Mouse (Mus musculus) c-Kit-positive CD71-positive TER-119-negative erythroid progenitor cells, embryonic 14.5 days (primary cell): ENCODE measurements around the gene Grn.
"Not testable (repeated sequence)": the region's sequence is repeated elsewhere in the genome, so short reads cannot be mapped to it uniquely, and the experiment has no call there.

Source experiments
- DNase-seq: peaks from one replicate; pipeline ENCODE4 v3.0.0-alpha.2; 2013; ENCODE audit warnings: low read depth

Gene Grn

GRCm38 (mm10) chr11:102401898-102402500 lies 28.1 kb upstream of the Grn start:
- no peak for DNase-seq

DNA sequence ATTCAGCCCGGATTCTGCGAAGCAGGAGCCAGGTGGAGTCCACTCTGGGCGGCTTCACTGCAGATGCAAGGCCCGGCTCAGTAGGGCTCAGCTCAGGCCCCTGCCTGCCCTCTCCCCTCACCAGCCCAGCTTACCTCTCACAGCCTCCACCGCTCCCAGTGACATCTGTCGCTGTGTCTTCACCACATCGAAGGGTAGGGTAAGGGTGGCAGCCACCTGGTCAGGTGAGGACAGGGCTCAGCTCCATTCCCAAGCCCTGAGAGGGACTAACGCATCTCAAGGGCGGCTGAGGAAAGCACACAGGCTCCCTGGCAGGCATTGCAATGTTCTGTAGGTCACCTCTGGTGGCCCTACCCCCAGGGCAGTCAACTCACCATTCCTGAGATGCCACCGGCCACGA lies 26.5 kb upstream of the Grn start:
- no peak for DNase-seq

GRCm38 (mm10) chr11:102404161-102405010 lies 25.7 kb upstream of the Grn start:
- DNase-seq: no peak

- no peak for DNase-seq
Observed at GRCm38 (mm10) chr11:102405544-102406285, 24.4 kb upstream of the Grn start.

DNA sequence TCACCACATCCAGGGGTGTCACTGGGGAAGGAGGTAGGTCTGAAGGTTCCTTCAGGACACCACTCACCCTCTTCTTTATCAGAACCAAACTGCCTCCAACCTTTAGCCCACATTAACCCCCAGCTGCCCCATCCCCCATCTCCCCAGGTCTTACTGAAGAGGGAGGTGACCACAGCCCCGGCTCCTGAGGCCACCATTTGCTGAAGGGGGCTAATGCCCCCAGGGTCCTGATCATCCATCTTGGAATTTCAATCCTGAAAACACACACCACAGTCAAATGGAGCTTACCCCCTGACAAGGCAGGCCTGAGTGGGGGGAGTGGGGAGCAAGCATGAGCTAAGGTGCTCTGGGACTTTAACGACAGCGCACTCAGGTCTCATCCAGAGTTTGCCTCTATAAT lies 23.7 kb upstream of the Grn start:
- no peak for DNase-seq

- peak; percentile 75 for DNase-seq
Observed at GRCm38 (mm10) chr11:102406900-102407833, 22.9 kb upstream of the Grn start.

GRCm38 (mm10) chr11:102407834-102408215 lies 22.3 kb upstream of the Grn start, which contains the start of gene Slc25a39:
Gene Slc25a39, minus strand, starts transcription at chr11:102407946.
- DNase-seq: no peak

GRCm38 (mm10) chr11:102408344-102408876 lies 21.7 kb upstream of the Grn start:
- peak; percentile 100 for DNase-seq

DNA sequence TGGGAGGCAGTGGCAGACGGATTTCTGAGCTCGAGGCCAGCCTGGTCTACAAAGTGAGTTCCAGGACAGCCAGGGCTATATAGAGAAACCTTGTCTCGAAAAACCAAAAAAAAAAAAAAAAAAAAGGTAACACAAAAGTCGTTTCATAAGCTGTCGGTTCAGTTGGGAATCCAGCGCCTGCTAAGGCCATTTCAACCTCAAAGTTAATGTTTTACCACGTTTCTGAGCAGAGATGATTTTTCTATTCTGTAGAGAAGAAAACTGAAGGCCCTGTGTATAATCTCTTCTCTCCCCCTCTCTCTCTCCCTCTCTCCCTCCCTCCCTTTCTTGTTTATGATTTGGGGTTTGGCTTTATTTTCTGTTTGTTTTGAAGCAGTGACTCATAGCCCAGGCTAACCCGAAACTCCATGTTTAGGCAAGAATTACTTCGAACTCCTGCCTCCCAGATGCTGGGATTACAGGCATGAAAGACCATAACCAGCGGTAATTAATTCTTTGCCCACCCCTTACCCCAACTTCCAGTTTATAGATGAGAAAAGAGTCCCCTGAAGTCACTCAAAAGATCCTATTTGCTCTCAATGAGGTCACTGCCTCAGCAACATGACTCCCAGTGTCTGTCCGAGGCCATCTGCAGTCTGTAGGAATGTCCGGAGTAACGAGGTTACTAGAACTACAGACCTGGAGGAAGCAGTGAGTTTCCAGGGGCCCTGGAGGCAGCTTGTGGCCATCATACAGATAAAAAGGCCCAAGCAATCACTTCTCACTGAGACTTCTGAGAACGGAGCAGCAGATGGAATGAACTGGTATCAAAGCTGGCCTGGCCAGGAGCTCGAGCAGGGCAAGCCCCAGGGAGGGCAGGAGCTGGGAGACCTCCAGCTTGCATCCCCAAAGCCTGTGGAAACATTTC lies 21.0 kb upstream of the Grn start:
- no peak for DNase-seq

- DNase-seq: no peak
Observed at GRCm38 (mm10) chr11:102409795-102410330, 20.3 kb upstream of the Grn start.

DNA sequence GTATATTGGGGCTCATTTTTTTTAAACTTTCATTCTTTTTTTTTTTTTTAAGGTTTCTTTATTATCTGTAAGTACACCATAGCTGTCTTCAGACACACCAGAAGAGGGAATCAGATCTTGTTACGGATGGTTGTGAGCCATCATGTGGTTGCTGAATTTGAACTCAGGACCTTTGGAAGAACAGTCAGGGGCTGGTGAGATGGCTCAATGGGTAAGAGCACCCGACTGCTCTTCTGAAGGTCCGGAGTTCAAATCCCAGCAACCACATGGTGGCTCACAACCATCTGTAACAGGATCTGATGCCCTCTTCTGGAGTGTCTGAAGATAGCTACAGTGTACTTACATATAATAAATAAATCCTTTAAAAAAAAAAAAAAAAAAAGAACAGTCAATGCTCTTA lies 19.8 kb upstream of the Grn start:
- DNase-seq: not testable (repeated sequence)

DNA sequence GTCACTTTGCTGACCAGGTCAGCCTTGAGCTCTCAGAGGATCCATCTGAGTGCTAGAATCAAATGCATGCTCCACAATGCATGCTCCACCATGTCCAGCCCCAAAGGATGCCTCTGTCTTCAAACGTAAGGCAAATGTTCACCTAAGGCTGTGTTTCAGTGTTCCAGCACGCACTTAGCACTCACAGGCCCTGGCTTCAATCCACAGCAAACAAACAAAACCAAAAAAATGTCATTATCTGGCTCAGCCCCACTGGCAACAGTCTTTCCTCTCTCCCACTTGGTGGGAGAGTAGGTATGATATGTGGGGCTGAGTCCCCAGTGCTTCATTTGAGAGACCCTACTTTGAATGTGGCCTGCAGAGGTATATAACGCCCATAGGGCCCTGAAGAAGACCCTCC lies 19.1 kb upstream of the Grn start:
- DNase-seq: no peak

- peak; percentile 89 for DNase-seq
Observed at GRCm38 (mm10) chr11:102411704-102412103, 18.4 kb upstream of the Grn start.

DNA sequence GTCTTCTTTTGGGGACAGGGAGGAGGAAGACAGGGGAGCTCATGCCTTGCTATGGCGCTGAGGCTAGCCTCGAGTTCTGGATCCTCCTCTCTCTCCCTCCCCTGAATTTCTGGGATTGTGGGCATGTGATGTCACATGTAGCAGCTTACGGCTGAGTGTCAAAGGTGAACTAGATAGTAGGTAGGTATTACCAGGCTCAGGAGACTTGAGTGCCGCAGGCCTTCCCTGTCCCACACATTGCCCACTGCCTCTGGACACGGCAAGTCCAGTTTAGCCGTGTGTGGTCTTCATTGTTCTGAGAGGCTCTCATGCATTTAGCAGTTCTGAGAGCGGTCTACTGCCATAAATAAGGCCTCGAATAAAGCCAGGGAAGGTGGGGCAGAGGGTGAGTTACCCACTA lies 17.1 kb upstream of the Grn start:
- DNase-seq: no peak

- no peak for DNase-seq
Observed at GRCm38 (mm10) chr11:102415034-102415802, 14.9 kb upstream of the Grn start.

DNA sequence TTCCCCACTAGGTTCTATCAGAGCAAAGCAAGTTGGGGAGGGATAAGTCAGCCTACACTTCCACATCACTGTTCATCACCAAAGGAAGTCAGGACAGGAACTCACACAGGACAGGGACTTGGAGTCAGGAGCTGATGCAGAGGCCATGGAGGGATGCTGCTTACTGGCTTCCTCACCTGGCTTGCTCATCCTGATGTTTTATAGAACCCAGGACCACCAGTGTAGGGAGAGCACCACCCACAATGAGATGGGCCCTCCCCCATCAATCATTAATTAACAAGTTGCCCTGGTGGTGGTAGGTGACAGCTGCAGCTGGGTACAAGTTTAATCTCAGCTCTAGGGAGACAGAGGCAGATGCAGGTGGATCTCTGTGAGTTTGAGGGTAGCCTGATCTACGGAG lies 13.0 kb upstream of the Grn start:
- DNase-seq: no peak

DNA sequence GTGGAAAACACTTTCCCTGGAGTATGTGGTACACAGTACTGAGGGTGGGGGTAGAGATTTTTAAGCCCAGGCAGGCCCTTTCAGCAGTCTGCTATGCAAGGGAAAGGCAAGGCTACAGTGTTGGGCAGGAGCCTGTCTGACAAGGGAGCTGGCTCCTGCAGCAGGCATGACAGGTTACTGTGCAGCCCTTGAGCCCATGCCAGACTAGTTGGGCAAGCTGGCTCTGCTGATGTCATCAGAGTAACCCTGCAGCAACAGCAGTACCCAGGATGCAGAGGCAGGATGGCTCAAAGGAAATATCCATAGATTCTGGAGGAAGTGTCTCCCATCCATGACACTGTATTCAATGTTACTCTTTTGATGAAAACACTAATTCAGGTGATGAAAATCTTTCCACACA lies 11.2 kb upstream of the Grn start:
- no peak for DNase-seq

- DNase-seq: no peak
Observed at GRCm38 (mm10) chr11:102421559-102421958, 8.6 kb upstream of the Grn start.

DNA sequence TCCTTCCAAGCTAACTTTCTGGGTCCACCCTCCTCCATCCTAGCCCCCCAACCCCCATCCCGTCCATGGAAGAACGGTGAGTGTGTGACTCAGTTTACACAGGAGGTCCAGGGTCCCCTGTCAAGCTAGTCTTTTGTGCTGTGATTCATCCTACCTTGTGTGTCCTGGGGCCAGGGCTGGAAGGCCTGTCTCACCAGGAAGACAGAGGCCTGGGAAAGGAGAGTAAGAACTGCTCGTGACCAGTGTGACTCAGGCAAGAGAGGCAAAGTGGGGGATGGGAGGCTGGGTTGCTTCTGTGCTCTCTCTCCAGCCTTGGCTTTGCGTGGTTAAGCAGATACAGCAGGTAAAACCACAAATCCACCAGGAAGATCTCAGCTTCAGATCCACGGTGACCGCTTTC lies 5.4 kb upstream of the Grn start:
- DNase-seq: no peak
